Mouse (Mus musculus) ES-E14 (cell line): Measurements from ENCODE around the gene Dusp1.

ENCODE experiments used
- CHD2 ChIP-seq: IDR thresholded peaks from 2 replicates; pipeline ENCODE4 v1.6.1; 2014; ENCODE audit warnings: mild to moderate bottlenecking, low read depth, low read length, inconsistent platforms
- MAFK ChIP-seq: IDR thresholded peaks from 2 replicates; pipeline ENCODE4 v1.6.1; 2014; ENCODE audit warnings: mild to moderate bottlenecking, low read depth, low read length, inconsistent platforms; ENCODE audit not compliant: insufficient read depth

DNA sequence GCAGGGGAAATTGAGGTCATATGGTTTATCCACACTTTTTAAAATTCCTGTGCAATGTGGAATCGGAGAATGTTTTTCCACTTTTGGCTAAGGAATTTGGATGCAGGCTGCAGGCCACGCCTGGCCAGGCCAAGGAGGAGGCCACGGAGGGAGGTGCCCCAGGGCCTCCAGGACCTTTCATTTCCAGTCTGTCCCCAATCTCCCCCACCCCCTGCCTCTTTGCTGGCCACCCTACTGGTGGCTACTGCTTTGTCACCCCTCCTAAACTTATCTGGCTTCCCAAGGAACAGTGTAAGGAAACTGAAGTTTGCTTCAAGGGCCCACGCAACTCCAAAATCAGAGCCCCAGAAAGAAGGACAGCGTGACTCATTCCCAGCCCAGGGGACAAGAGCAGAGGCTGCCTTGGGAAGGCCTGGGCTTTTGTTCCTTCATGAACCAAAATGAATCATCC is 32.1 kb downstream of the Dusp1 start:
- no peak for TF ChIP-seq CHD2
- no peak for TF ChIP-seq MAFK
